Mouse (Mus musculus) heart, adult 2 months (tissue): ENCODE results near the gene H2-Q2.
"Not testable (repeated sequence)": the region's sequence is repeated elsewhere in the genome, so short reads cannot be mapped to it uniquely, and the experiment has no call there.

ENCODE experiments used
- CTCF ChIP-seq: fragments of 200-600 bp; IDR thresholded peaks from 2 replicates; pipeline ENCODE4 v1.8.1; 2022; ENCODE audit warnings: antibody characterized with exemption, mild to moderate bottlenecking, moderate library complexity
- EP300 ChIP-seq: fragments of 200-500 bp; IDR thresholded peaks from 2 replicates; pipeline ENCODE4 v1.6.1; 2011; ENCODE audit warnings: low read depth, low read length, control low read depth; ENCODE audit not compliant: insufficient read depth
- POLR2A ChIP-seq: fragments of 200-500 bp; IDR thresholded peaks from 2 replicates; pipeline ENCODE4 v1.6.1; 2011; ENCODE audit warnings: mild to moderate bottlenecking, low read depth, low read length, control low read depth; ENCODE audit not compliant: insufficient read depth

DNA sequence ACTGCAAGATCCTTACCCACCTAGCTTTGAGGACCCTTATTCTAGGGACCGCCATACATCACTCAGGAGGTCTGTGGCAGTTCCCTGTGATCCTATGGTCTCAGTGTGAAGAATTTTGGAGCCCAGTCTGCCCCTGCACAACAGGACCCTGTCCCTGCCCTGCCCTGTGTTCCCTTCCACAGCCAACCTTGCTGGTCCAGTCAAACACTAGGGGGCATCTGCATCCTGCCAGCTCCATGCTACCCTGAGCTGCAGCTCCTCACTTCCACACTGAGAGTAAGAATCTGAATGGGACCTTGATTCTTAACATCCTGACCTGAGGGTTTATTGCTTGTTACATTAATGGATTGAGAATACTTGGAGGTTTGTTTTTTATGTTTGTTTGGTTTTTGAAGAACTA, 16.9 kb upstream of the H2-Q2 start:
- TF ChIP-seq CTCF: peak; percentile 20; the same call in 1 of the 2 replicates
- not testable (repeated sequence) for TF ChIP-seq POLR2A, EP300
